Mouse (Mus musculus): ENCODE results near the gene Slc38a11.

Gene Slc38a11

DNA sequence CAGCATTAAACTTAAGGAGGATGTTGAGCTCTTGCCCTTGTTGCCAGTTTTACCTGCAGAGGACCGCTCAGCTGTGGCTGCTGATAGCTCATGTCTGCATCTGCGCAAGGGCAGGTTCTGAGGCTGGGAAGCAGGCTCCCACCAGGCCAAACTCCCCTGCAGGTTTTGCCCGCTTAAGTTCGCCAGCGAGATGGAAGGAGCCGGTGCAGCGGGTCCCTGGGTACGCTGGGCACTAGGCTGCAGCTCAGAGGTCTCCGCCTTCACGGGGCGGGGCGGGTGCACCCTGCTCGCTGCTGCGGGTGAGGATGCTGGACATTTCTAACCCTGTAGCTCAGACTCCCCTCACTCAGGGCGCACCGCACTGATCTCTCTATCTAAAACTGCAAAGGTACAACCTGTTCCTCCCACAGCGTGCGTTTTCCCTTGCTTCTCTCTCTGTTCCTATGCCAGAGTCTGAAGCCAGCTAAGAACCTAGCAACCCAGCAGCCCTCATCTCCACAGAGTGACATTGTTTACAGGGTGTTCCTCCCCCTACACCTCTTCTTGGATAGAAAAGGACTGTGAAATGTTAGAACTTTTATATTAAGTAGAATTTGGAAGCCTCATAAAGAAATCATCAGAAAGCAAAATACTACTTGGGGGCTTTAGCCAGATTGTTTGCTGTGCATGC lies at the start of gene Slc38a11:
Gene Slc38a11 (minus strand): TSS at position 207 of the 670 bp plus-strand sequence.
- no peak for DNase-seq (ENCODE audit: low read depth)

GRCm38 (mm10) chr2:65407110-65407509 lies 43.3 kb upstream of the Slc38a11 start:
- no peak for DNase-seq (ENCODE audit: low read depth)

DNA sequence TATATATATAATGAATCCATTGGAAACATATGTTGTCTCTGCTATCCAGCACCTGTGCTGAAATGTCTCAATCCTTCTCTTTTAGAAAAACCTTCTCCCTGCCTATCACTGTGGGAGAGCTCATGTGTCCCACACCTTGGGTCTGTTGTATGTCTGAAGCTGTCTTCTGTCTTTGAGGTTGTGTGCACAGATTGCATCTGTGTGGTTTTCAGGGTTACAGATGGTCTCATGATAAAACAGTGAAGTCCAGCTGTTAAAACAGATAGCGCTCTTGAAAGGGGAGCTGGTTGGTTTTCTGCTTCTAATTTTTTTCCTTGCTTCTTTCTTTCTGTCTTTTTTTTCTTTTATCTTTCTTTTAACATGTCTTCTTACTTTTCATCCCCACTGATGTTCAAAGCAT lies 41.6 kb upstream of the Slc38a11 start:
- DNase-seq (ENCODE audit: low read depth): no peak

DNA sequence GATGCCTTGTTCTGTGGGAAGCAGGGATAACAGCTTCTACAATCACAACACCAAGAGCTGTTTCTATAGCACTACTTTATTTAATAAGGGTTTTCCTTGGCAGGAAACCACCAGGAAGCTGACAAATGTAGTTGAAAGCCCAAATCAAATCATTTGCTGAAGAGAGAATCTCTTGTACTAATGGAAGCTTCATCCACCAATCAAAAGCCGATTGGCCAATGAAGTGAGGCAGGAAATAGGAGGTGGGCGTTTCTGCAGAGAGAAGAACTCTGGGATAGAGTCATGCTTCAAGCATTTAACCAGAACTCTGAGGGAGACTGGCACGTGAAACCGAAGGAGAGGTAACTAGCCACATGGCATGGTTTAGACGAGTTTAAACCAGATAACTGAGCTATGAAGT lies 38.2 kb upstream of the Slc38a11 start:
- peak; percentile 27 for DNase-seq (ENCODE audit: low read depth)

DNA sequence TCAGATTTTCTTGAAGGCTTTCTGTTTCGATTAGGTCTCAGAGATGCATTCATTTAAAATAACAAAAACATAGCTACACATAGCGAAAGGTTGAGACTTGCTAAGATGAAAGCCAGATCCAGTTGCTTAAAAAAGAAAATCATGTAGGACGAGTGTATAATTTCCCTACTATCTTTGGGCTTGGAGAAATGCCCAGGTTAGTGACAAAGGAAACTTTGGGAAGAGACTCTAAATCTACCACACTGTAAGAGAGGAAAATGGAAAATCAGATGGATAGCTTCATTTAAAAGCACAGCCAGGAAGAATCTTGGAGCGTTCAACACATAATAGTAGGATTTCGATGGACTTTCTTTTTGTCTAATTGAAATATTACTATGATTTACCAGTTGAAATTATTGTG lies 36.1 kb upstream of the Slc38a11 start:
- DNase-seq (ENCODE audit: low read depth): no peak

GRCm38 (mm10) chr2:65396128-65396527 lies 32.3 kb upstream of the Slc38a11 start:
- peak; percentile 63 for DNase-seq (ENCODE audit: low read depth)

DNA sequence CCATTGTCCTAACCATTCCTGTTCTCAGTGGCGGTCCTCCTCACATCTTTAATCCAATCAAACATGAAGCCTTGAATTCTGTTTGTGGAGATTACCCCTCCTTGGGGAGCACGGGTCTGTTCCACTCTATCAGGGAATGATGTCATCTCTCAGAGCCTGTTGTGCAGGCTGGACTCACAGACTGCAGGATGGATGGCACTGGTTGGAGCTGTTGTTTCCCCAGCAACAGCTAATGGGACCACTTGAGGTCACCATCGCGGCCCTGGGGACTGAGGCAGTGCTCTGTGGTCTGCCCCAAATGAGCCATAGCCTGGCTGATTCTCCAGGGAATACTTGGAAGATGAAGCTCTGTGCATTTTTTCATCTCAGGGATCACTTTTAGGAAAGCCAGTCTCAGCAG lies 29.2 kb upstream of the Slc38a11 start:
- DNase-seq (ENCODE audit: low read depth): no peak

GRCm38 (mm10) chr2:65391322-65391721 lies 27.5 kb upstream of the Slc38a11 start:
- no peak for DNase-seq (ENCODE audit: low read depth)

GRCm38 (mm10) chr2:65384815-65385214 lies 21.0 kb upstream of the Slc38a11 start:
- no peak for DNase-seq (ENCODE audit: low read depth)

DNA sequence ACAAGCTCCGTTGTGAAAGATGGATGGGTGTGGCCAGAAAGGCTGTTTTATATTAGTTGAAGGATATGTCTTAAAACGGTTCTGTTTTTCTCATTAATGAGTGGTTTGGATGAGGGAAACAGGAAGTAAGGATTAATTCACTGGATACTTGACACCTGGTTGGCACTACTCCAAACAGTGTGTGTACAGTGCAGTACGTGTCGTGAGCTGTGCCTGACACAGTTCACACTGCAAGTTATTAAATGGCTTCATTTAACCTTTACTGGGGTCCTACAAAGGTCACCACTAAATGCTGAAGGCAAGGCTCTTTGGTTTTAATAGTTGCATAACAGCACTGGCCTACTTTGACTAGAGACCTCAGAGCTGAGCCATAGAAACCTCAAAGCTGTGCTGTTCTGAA lies 18.7 kb upstream of the Slc38a11 start:
- DNase-seq (ENCODE audit: low read depth): no peak

DNA sequence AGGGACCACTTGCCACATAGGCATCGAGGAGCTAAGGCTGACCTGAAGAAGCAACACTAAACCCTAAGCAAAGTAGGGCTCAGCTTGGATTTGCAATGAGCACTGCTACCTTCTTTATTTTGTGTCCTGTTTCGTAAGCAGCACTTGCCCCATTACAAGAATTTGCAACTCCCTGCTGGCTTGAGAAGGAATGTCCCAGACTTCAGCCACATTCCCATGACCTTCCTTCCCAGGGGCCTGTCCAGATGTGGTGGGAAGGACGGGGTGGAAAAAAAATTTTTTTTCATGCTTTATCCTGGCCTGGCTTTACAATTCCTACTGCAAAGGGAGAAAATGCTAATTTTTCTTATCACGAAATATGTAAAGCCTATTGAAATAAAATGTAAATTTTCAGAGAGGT lies 14.6 kb upstream of the Slc38a11 start:
- no peak for DNase-seq (ENCODE audit: low read depth)

DNA sequence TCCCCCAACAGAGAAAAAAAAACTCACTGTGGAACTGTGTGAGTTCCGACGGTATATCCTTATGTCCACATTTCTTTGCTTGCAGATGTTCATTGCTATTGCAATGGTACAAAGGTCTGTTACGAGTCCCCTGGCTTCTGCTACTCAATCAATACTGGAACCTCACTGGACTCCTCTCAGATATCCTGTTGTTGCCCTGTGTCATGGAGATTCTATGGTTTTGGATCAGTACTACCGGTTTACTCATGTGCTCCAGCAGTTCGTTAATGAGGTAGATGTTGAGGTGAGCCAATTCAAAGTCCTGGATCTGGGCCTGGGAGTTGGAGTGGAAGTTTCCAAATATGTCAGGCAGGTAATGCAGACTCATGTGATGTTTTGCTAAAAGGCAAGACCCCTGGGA lies 10.6 kb upstream of the Slc38a11 start:
- no peak for DNase-seq (ENCODE audit: low read depth)

DNA sequence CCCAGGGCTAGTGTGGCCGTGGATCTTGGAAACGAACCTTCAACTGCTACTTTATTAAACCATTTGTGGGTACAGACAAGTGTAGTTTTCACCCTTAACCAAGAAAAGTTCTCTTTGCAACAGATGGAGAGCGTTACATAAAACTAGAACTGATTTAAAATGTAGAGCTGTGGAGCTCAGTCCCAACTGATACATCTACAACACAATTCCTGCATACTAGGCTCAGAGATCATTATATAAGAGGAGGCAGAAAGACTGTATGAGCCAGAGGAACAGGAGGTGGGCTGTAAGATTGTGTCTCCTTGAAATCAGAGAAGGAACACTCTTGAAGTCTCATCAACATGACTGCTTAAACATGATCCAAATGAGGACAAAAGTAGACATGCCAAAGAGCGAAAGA lies 9.2 kb upstream of the Slc38a11 start:
- no peak for DNase-seq (ENCODE audit: low read depth)

- DNase-seq (ENCODE audit: low read depth): no peak
Measured at GRCm38 (mm10) chr2:65360736-65361475, 2.9 kb downstream of the Slc38a11 start.

DNA sequence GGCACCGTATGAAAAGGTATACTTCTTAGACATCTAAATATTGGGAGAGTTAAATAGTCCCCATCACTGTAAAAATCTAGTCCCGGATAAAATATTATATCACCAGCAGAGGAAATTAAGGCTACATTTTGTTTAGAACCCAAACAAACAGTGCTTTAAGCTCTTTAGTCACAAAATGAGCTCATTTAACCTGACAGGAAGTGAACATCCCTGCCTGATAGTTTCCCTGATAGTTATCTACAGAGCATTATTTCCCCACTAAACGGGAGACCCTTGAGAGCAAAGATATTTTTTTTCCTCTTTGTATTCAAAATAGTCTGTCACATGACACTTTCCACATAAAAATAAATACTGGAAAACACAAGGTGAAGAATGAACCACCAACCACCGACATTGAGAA lies 16.5 kb downstream of the Slc38a11 start:
- no peak for DNase-seq (ENCODE audit: low read depth)

- DNase-seq (ENCODE audit: low read depth): no peak
Measured at GRCm38 (mm10) chr2:65346915-65347314, 16.9 kb downstream of the Slc38a11 start.

- DNase-seq (ENCODE audit: low read depth): no peak
Measured at GRCm38 (mm10) chr2:65346037-65346436, 17.8 kb downstream of the Slc38a11 start.

DNA sequence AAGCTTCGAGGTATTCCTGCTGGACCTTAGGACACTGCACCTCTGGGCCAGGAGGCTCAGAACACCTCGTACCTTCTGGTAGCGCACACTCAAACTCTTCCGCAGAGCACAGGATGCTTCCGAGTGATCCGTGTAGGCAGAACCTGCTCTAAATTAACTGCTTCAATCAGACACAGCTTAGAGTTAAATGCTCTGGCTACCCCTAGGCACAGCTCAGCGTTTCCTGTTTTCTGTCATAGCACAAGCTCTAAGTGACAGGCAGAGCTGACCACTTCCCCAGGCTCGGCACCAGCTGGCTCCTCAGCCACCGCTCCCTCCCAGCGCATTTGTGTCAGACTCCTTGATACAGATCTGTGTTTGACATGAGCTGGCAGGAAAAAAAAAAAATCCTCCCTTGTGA lies 21.8 kb downstream of the Slc38a11 start:
- no peak for DNase-seq (ENCODE audit: low read depth)

DNA sequence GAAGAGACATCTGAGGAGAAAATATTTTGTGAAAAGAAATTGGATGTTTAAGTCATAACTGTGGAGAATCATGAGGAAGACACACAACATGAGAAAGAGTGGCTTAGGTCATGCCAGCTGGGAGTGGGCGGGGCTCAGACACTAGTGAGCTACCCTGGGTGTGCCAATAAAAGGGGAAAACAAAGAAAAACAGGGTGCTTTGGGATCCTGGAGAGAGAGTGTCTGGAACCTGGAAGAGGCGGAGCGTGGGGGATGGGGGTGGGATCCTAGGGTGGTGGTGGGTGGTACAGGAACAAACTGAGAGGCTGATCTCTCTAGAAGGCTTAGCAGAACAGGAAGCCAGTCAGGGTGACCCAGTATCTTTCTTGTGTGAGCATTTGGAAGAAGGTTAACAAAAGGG lies 23.0 kb downstream of the Slc38a11 start:
- no peak for DNase-seq (ENCODE audit: low read depth)

GRCm38 (mm10) chr2:65337378-65338140 lies 26.3 kb downstream of the Slc38a11 start:
- peak; percentile 80 for DNase-seq (ENCODE audit: low read depth)

- DNase-seq (ENCODE audit: low read depth): no peak
Measured at GRCm38 (mm10) chr2:65336608-65337007, 27.2 kb downstream of the Slc38a11 start.

DNA sequence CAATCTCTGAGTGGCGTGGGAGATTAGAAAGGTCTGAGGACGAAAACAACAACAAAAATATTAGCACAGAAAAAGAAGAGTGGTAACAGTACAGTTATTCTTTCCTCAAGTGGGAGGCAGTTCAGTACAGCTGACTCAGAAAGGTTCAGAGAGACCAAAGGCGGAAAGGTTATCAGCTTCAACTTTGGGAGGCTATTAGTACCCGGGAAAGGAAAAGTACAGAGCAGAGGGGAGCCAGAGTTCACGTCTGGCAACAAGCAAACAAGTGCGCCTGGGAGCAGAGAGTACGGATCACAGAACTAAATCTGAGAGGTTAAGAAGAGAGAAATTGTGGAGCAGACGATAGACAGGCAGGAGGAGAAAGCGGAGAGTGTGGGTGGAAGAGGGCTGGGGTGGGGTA lies 29.7 kb downstream of the Slc38a11 start:
- no peak for DNase-seq (ENCODE audit: low read depth)

DNA sequence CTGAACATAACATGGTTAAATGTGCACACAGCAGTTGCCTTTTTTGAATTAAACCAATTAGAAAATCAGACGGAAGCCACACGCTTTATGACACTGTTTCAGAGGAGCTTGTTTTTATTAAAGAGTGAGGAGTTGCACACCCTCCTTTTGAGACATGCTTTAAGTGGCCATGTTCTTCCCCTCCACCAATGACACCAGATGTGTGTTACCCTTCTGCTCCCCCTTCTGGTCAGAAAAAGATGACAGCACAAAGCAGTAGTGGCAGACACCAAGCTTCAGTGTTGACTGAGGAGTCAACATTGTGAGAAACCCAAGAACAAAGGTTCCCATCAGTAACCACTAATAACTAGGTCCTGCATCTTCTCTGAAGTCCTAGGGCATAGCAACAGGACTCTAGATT lies 32.5 kb downstream of the Slc38a11 start:
- DNase-seq (ENCODE audit: low read depth): peak; percentile 77
